8 mouse cellular contexts compared by ENCODE assay signal in the genomic region with DNA sequence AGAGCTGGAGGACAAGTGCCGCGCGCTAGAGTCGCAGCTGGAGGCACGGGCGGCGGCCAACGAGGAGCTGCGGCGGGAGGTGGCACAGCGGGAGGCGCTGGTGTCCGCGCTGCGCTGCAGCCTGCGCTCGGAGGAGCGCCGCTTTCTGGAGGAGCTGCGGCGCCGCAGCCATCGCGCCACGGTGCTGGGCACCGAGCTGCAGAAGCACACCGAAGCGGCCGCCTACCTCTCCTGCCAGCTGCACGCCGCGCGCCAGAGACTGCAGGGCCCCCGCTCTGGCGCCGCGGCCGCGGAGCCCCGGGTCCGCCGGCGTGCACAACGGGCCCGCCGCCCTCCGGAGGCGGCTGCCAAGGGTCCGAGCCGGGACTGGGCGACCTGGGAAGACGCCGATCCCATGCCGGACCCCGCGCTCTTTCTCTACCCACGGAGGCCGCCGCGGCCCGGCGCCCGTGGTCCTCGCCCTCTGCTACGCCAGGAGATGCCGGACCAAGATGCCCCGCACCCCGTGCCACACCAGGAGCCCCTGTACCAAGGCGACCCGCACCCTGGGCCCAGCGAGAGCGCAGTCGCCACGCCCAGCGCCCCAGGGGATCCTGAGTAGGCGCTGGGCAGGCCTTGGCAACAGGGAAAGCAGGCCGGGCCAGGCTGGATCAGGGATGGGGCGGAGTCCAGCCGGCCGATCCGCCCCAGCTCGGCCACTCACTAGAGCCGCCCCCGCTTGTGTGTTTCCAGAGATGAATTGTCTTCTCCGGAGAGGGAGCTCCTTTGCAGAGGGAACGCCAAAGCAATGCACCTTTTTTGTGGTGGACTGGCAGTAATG. TPM values are rescaled to one million over a fixed set of nuclear protein-coding genes. Genes with fewer than 3 reads are reported as not detected.
DNase-seq lines count a peak whose midpoint lies in the region; ATAC-seq and TF ChIP-seq lines count a peak whose summit lies in the region.

No protein-coding gene starts in this region.

- no peak for TF ChIP-seq EP300 in liver, postnatal 0 days (IDR thresholded peaks at IDR 0.05; ENCODE audit: low read depth)

- H3K27ac ChIP-seq in brown adipose tissue, adult 24 weeks (replicated peaks; ENCODE audit: low read depth, low read length), result peak overlapping the region; percentile 51
- peak overlapping the region; percentile 90 for H3K27ac ChIP-seq in forebrain, embryonic 10.5 days
- H3K27ac ChIP-seq in heart, embryonic 14.5 days (replicated peaks in 1 of 2; ENCODE audit: control insufficient read depth in 1 of 2, insufficient read depth in 1 of 2, low read depth in 2 of 2, low read length in 2 of 2), result peak overlapping the region; percentile 86 to 90
- peak overlapping the region; percentile 57 for H3K27ac ChIP-seq in liver, postnatal 0 days (ENCODE audit: low read depth)
- H3K27ac ChIP-seq in neural tube, embryonic 15.5 days (replicated peaks), result peak overlapping the region; percentile 94

- ATAC-seq in heart, embryonic 14.5 days (ENCODE audit: insufficient number of reproducible peaks, insufficient read depth, low FRiP score, low read depth), result peak; percentile 90
- ATAC-seq in liver, postnatal 0 days, result peak; percentile 89
- ATAC-seq in neural tube, embryonic 15.5 days (ENCODE audit: low FRiP score), result peak; percentile 89

- H3K36me3 ChIP-seq in E14TG2a.4 (ENCODE audit: insufficient read depth, low read length), result peaks cover 19% of the 10 kb centered on the region
- H3K36me3 ChIP-seq in forebrain, embryonic 10.5 days (replicated peaks), result no peaks in the 10 kb centered on the region
- no peaks in the 10 kb centered on the region for H3K36me3 ChIP-seq in heart, embryonic 14.5 days (ENCODE audit: control insufficient read depth, insufficient read depth, low read length)
- no peaks in the 10 kb centered on the region for H3K36me3 ChIP-seq in liver, postnatal 0 days (replicated peaks; ENCODE audit: insufficient read depth, low read length)
- no peaks in the 10 kb centered on the region for H3K36me3 ChIP-seq in neural tube, embryonic 15.5 days

- H3K4me2 ChIP-seq in heart, embryonic 14.5 days (ENCODE audit: low read length), result peak overlapping the region; percentile 82
- H3K4me2 ChIP-seq in liver, postnatal 0 days (ENCODE audit: low read depth, low read length), result peak overlapping the region; percentile 85
- H3K4me2 ChIP-seq in neural tube, embryonic 15.5 days, result peak overlapping the region; percentile 88

- H3K9me3 ChIP-seq in E14TG2a.4 (ENCODE audit: low read length), result 0 out of 2 replicates have a peak, but pooled peaks cover 4% of the 10 kb centered on the region
- no peaks in the 10 kb centered on the region for H3K9me3 ChIP-seq in forebrain, embryonic 10.5 days
- no peaks in the 10 kb centered on the region for H3K9me3 ChIP-seq in heart, embryonic 14.5 days (ENCODE audit: control insufficient read depth, low read length)
- H3K9me3 ChIP-seq in liver, postnatal 0 days (ENCODE audit: low read length), result no peaks in the 10 kb centered on the region
- H3K9me3 ChIP-seq in neural tube, embryonic 15.5 days (replicated peaks), result no peaks in the 10 kb centered on the region

- under 1% methylated on average over 86 of the region's 86 CpGs for WGBS in forebrain, embryonic 10.5 days
- WGBS in heart, embryonic 14.5 days, result under 1% methylated on average over 81 of the region's 86 CpGs
- 3% methylated on average over 85 of the region's 86 CpGs for WGBS in liver, postnatal 0 days (ENCODE audit: insufficient replicate concordance)
- WGBS in neural tube, embryonic 15.5 days, result under 1% methylated on average over 79 of the region's 86 CpGs

- peak overlapping the region; percentile 88 for H3K4me3 ChIP-seq in E14TG2a.4 (replicated peaks; ENCODE audit: low read length)
- peak overlapping the region; percentile 83 for H3K4me3 ChIP-seq in brown adipose tissue, adult 24 weeks (ENCODE audit: insufficient read depth, low read depth, low read length)
- H3K4me3 ChIP-seq in forebrain, embryonic 10.5 days, result peak overlapping the region; percentile 82
- H3K4me3 ChIP-seq in heart, embryonic 14.5 days (ENCODE audit: control insufficient read depth in 1 of 2, insufficient read depth in 1 of 2, low read depth in 1 of 2, low read length in 2 of 2), result peak overlapping the region; percentile 74 to 86
- H3K4me3 ChIP-seq in liver, postnatal 0 days (ENCODE audit: low read depth, low read length), result peak overlapping the region; percentile 74
- H3K4me3 ChIP-seq in neural tube, embryonic 15.5 days (replicated peaks), result peak overlapping the region; percentile 62

- DNase-seq in forebrain, embryonic 10.5 days (ENCODE audit: extremely low spot score, low spot score), result peak; percentile 76
- DNase-seq in kidney, postnatal 10 days, result peak; percentile 89
- peak; percentile 77 for DNase-seq in liver, postnatal 0 days
- DNase-seq in thymus, adult 18-20 months, result peak; percentile 14 to 37

- TF ChIP-seq CTCF in E14TG2a.4 (conservative IDR thresholded peaks at IDR 0.05; ENCODE audit: low read length), result no peak
- TF ChIP-seq CTCF in liver, postnatal 0 days (IDR thresholded peaks at IDR 0.05; ENCODE audit: low read depth), result peak; percentile 69

- H3K9ac ChIP-seq in heart, embryonic 14.5 days (ENCODE audit: low read length), result peak overlapping the region; percentile 86
- peak overlapping the region; percentile 74 for H3K9ac ChIP-seq in liver, postnatal 0 days (replicated peaks)
- peak overlapping the region; percentile 78 for H3K9ac ChIP-seq in neural tube, embryonic 15.5 days (replicated peaks)

- H3K27me3 ChIP-seq in E14TG2a.4 (ENCODE audit: insufficient read depth, low read length), result peaks cover 55% of the 10 kb centered on the region
- H3K27me3 ChIP-seq in forebrain, embryonic 10.5 days (ENCODE audit: poor library complexity, severe bottlenecking), result peaks cover 50% of the 10 kb centered on the region
- H3K27me3 ChIP-seq in heart, embryonic 14.5 days (ENCODE audit: control insufficient read depth, insufficient read depth, low read length), result 0 out of 2 replicates have a peak, but pooled peaks cover 3% of the 10 kb centered on the region
- H3K27me3 ChIP-seq in liver, postnatal 0 days (ENCODE audit: insufficient read depth, low read length), result peaks cover 30% of the 10 kb centered on the region
- H3K27me3 ChIP-seq in neural tube, embryonic 15.5 days (replicated peaks), result 0 out of 2 replicates have a peak, but pooled peaks cover 3% of the 10 kb centered on the region

- H3K4me1 ChIP-seq in E14TG2a.4 (replicated peaks; ENCODE audit: low read depth, low read length), result peaks cover 28% of the 10 kb centered on the region
- peaks cover 18% of the 10 kb centered on the region for H3K4me1 ChIP-seq in brown adipose tissue, adult 24 weeks (ENCODE audit: control insufficient read depth, insufficient read depth, insufficient read length, low read length)
- peaks cover 23% of the 10 kb centered on the region for H3K4me1 ChIP-seq in forebrain, embryonic 10.5 days
- peaks cover 12 to 15% of the 10 kb centered on the region in 2 experiments for H3K4me1 ChIP-seq in heart, embryonic 14.5 days (ENCODE audit: control insufficient read depth in 2 of 2, insufficient read depth in 2 of 2, low read length in 2 of 2)
- peaks cover 11% of the 10 kb centered on the region for H3K4me1 ChIP-seq in liver, postnatal 0 days (ENCODE audit: insufficient read depth)
- peaks cover 26% of the 10 kb centered on the region for H3K4me1 ChIP-seq in neural tube, embryonic 15.5 days

RNA-seq across cellular contexts. Expression of gene Cluh, which starts 11.1 kb away (rescaled TPM):
- polyA plus RNA-seq in brown adipose tissue, adult 24 weeks (2012; ENCODE audit: insufficient read depth, insufficient read length, missing spikeins), result 126 and 174 TPM in 2 replicates
- polyA plus RNA-seq in forebrain, embryonic 10.5 days (2016; fragmentation: Nextera tagmentation; extraction: Ambion mirVana), result 29.0 and 31.2 TPM in 2 replicates
- polyA plus RNA-seq in heart, embryonic 14.5 days (2014; fragmentation: Nextera tagmentation; extraction: Ambion mirVana), result 39.7 and 43.1 TPM in 2 replicates
- polyA plus RNA-seq in liver, postnatal 0 days (2015; fragmentation: Nextera tagmentation; extraction: Ambion mirVana), result 31.2 and 35.6 TPM in 2 replicates
- 18.9 and 22.4 TPM in 2 replicates for polyA plus RNA-seq in neural tube, embryonic 15.5 days (2015; fragmentation: Nextera tagmentation; extraction: Ambion mirVana)

RNA-seq across cellular contexts. Expression of gene Ccdc92b, which starts 18.8 kb away (rescaled TPM):
- not detected in 2 replicates for polyA plus RNA-seq in brown adipose tissue, adult 24 weeks (2012; ENCODE audit: insufficient read depth, insufficient read length, missing spikeins)
- 0.41 and 0.72 TPM in 2 replicates for polyA plus RNA-seq in forebrain, embryonic 10.5 days (2016; fragmentation: Nextera tagmentation; extraction: Ambion mirVana)
- 0.32 and 0.67 TPM in 2 replicates for polyA plus RNA-seq in heart, embryonic 14.5 days (2014; fragmentation: Nextera tagmentation; extraction: Ambion mirVana)
- polyA plus RNA-seq in liver, postnatal 0 days (2015; fragmentation: Nextera tagmentation; extraction: Ambion mirVana), result 2.2 and 2.6 TPM in 2 replicates
- polyA plus RNA-seq in neural tube, embryonic 15.5 days (2015; fragmentation: Nextera tagmentation; extraction: Ambion mirVana), result 2.4 and 3.6 TPM in 2 replicates

RNA-seq across cellular contexts. Expression of gene Rap1gap2, which starts 27.5 kb away (rescaled TPM):
- polyA plus RNA-seq in brown adipose tissue, adult 24 weeks (2012; ENCODE audit: insufficient read depth, insufficient read length, missing spikeins), result 2.2 and 4.5 TPM in 2 replicates
- 0.66 and 0.75 TPM in 2 replicates for polyA plus RNA-seq in forebrain, embryonic 10.5 days (2016; fragmentation: Nextera tagmentation; extraction: Ambion mirVana)
- 4.3 and 4.7 TPM in 2 replicates for polyA plus RNA-seq in heart, embryonic 14.5 days (2014; fragmentation: Nextera tagmentation; extraction: Ambion mirVana)
- polyA plus RNA-seq in liver, postnatal 0 days (2015; fragmentation: Nextera tagmentation; extraction: Ambion mirVana), result 0.75 and 0.84 TPM in 2 replicates
- 13.1 and 13.7 TPM in 2 replicates for polyA plus RNA-seq in neural tube, embryonic 15.5 days (2015; fragmentation: Nextera tagmentation; extraction: Ambion mirVana)

Comparison
In these comparisons a context has a peak if more than half of its experiments do, and no peak if none do; other contexts are left out.
1. Peak in every context shown above with its lines: DNase-seq, ATAC-seq, H3K4me3 ChIP-seq and H3K27ac ChIP-seq.
2. DNase-seq: peak in every context shown above with its lines; median percentile 89 in kidney, postnatal 10 days; 77 in liver, postnatal 0 days; 76 in forebrain, embryonic 10.5 days; 26 in thymus, adult 18-20 months.